Mouse (Mus musculus) myocyte (in vitro differentiated cells): ENCODE measurements around the gene Ahrr. TPM values are rescaled to one million over a fixed set of nuclear protein-coding genes. Genes with fewer than 3 reads are reported as not detected.

Experiments
- H3K27me3 ChIP-seq: one replicate; pipeline ENCODE4 v1.6.1; 2011; ENCODE audit not compliant: control insufficient read depth, insufficient read depth, insufficient read length
- H3K36me3 ChIP-seq: one replicate; pipeline ENCODE4 v1.6.1; 2011; ENCODE audit not compliant: control insufficient read depth, insufficient read depth
- H3K4me2 ChIP-seq: one replicate; pipeline ENCODE4 v1.6.1; 2011; ENCODE audit warnings: low read depth, control low read depth
- H3K4me3 ChIP-seq: one replicate; pipeline ENCODE4 v1.5.1; 2011; ENCODE audit warnings: mild to moderate bottlenecking, control low read depth, moderate library complexity
- H3K79me2 ChIP-seq: one replicate; pipeline ENCODE4 v1.6.1; 2011; ENCODE audit not compliant: control insufficient read depth, insufficient read depth
- H3ac ChIP-seq: one replicate; pipeline ENCODE4 v1.6.1; 2011; ENCODE audit not compliant: control insufficient read depth, insufficient read length
- CEBPB ChIP-seq: IDR thresholded peaks from 2 replicates; pipeline ENCODE4 v1.6.1; 2011; ENCODE audit warnings: mild to moderate bottlenecking, moderate library complexity; ENCODE audit not compliant: poor library complexity, insufficient read depth, severe bottlenecking
- E2F4 ChIP-seq: IDR thresholded peaks from one replicate; pipeline ENCODE4 v1.6.1; 2011; ENCODE audit warnings: mild to moderate bottlenecking, control low read depth, moderate library complexity; ENCODE audit not compliant: insufficient read depth
- MAX ChIP-seq: IDR thresholded peaks from one replicate; pipeline ENCODE4 v1.6.1; 2011; ENCODE audit warnings: low read depth, mild to moderate bottlenecking, control low read depth
- MYOD1 ChIP-seq, 3 experiments: IDR thresholded peaks; one replicate each; pipeline ENCODE4 v1.6.1; 2011; ENCODE audit warnings: control low read depth in 2 of 3, low read depth in 2 of 3, mild to moderate bottlenecking in 2 of 3, moderate library complexity in 1 of 3; ENCODE audit not compliant: insufficient read length in 2 of 3, control insufficient read depth in 1 of 3
- MYOG ChIP-seq, 3 experiments: IDR thresholded peaks; one replicate each; pipeline ENCODE4 v1.6.1; 2011; ENCODE audit warnings: control low read depth in 2 of 3, low read depth in 2 of 3, mild to moderate bottlenecking in 2 of 3; ENCODE audit not compliant: insufficient read length in 2 of 3, control insufficient read depth in 1 of 3, insufficient read depth in 1 of 3
- POLR2A ChIP-seq: IDR thresholded peaks from one replicate; pipeline ENCODE4 v1.6.1; 2011; ENCODE audit warnings: low read depth, mild to moderate bottlenecking, control low read depth, moderate library complexity; ENCODE audit not compliant: insufficient read length
- POLR2AphosphoS2 ChIP-seq: IDR thresholded peaks from one replicate; pipeline ENCODE4 v1.6.1; 2011; ENCODE audit warnings: low read depth, control low read depth; ENCODE audit not compliant: insufficient read length
- REST ChIP-seq: IDR thresholded peaks from one replicate; pipeline ENCODE4 v1.6.1; 2011; ENCODE audit warnings: mild to moderate bottlenecking, control low read depth, moderate library complexity; ENCODE audit not compliant: insufficient read depth, insufficient read length
- SRF ChIP-seq: IDR thresholded peaks from one replicate; pipeline ENCODE4 v1.6.1; 2011; ENCODE audit warnings: low read depth; ENCODE audit not compliant: control insufficient read depth, insufficient read length
- TCF12 ChIP-seq: IDR thresholded peaks from one replicate; pipeline ENCODE4 v1.6.1; 2011; ENCODE audit warnings: mild to moderate bottlenecking, control low read depth; ENCODE audit not compliant: poor library complexity, insufficient read depth, severe bottlenecking
- TCF3 ChIP-seq: IDR thresholded peaks from one replicate; pipeline ENCODE4 v1.6.1; 2011; ENCODE audit warnings: low read depth, control low read depth; ENCODE audit not compliant: insufficient read length
- USF1 ChIP-seq: IDR thresholded peaks from one replicate; pipeline ENCODE4 v1.6.1; 2011; ENCODE audit warnings: low read depth, mild to moderate bottlenecking, control low read depth, moderate library complexity
- polyA plus RNA-seq: library from polyadenylated mRNA; unstranded; fragments of >200 nt; fragmentation: generic; extraction: Trizol; gene quantifications from one replicate; pipeline ENCODE4 v1.2.1, GENCODE M21; 2012; ENCODE audit warnings: missing spikeins

Ahrr gene
- polyA plus RNA-seq, 1 experiment = 0.19 TPM

GRCm38 (mm10) chr13:74275726-74276125 is 16.4 kb downstream of the Ahrr start:
- TF ChIP-seq CEBPB (no peak), TCF12 (no peak), MYOG (IDR thresholded peaks at IDR 0.05; ENCODE audit: control insufficient read depth in 1 of 3, insufficient read depth in 1 of 3, insufficient read length in 2 of 3, low read depth in 2 of 3) (no peak), REST (no peak), TCF3 (no peak), SRF (no peak), USF1 (no peak), POLR2AphosphoS2 (no peak), MYOD1 (IDR thresholded peaks at IDR 0.05; ENCODE audit: control insufficient read depth in 1 of 3, insufficient read length in 2 of 3, low read depth in 2 of 3) (no peak), MAX (no peak), E2F4 (no peak), POLR2A (no peak)
- Histone ChIP-seq H3K27me3 (no peaks in the 10 kb centered on the region), H3K79me2 (no peaks in the 10 kb centered on the region), H3K36me3 (no peaks in the 10 kb centered on the region), H3K4me3 (no peak overlapping the region), H3K4me2 (no peak overlapping the region), H3ac (no peak overlapping the region)

- H3ac ChIP-seq = no peak overlapping the region
- H3K4me3 ChIP-seq = peak overlapping the region; percentile 36
- no peaks in the 10 kb centered on the region for H3K79me2 ChIP-seq
- no peak for TF ChIP-seq POLR2A
- TF ChIP-seq MAX = no peak
- TF ChIP-seq SRF = no peak
- no peak for TF ChIP-seq MYOG (IDR thresholded peaks at IDR 0.05; ENCODE audit: control insufficient read depth in 1 of 3, insufficient read depth in 1 of 3, insufficient read length in 2 of 3, low read depth in 2 of 3)
- no peak for TF ChIP-seq CEBPB
- TF ChIP-seq USF1 = no peak
- no peak for TF ChIP-seq E2F4
- TF ChIP-seq MYOD1 (IDR thresholded peaks at IDR 0.05; ENCODE audit: control insufficient read depth in 1 of 3, insufficient read length in 2 of 3, low read depth in 2 of 3) = no peak
- no peak for TF ChIP-seq POLR2AphosphoS2
- no peak for TF ChIP-seq TCF12
- TF ChIP-seq REST = no peak
- no peak for TF ChIP-seq TCF3
- no peaks in the 10 kb centered on the region for H3K36me3 ChIP-seq
- H3K27me3 ChIP-seq = no peaks in the 10 kb centered on the region
- H3K4me2 ChIP-seq = peak overlapping the region; percentile 78
These were observed 31.7 kb downstream of the Ahrr start for GRCm38 (mm10) chr13:74260231-74260992.

- Histone ChIP-seq H3K4me2 (peak overlapping the region; percentile 78), H3K79me2 (no peaks in the 10 kb centered on the region), H3K27me3 (no peaks in the 10 kb centered on the region), H3ac (no peak overlapping the region), H3K36me3 (no peaks in the 10 kb centered on the region), H3K4me3 (peak overlapping the region; percentile 36)
- TF ChIP-seq USF1 (no peak), E2F4 (no peak), POLR2A (peak; percentile 48), CEBPB (peak; percentile 76)
These were observed 32.5 kb downstream of the Ahrr start for GRCm38 (mm10) chr13:74259460-74260230.

GRCm38 (mm10) chr13:74246494-74246893 is 45.6 kb downstream of the Ahrr start:
- H3ac ChIP-seq = no peak overlapping the region
- no peaks in the 10 kb centered on the region for H3K27me3 ChIP-seq
- no peak for TF ChIP-seq REST
- TF ChIP-seq POLR2A = no peak
- TF ChIP-seq POLR2AphosphoS2 = no peak
- TF ChIP-seq CEBPB = no peak
- no peak for TF ChIP-seq MAX
- no peak for TF ChIP-seq SRF
- TF ChIP-seq TCF3 = no peak

More at GRCm38 (mm10) chr13:74246494-74246893, 45.6 kb downstream of the Ahrr start:
- Histone ChIP-seq H3K36me3 (no peaks in the 10 kb centered on the region), H3K4me2 (no peak overlapping the region), H3K79me2 (no peaks in the 10 kb centered on the region), H3K4me3 (no peak overlapping the region)
